Mouse (Mus musculus) activated CD4-positive, CD25-positive, alpha-beta regulatory T cell (primary cell): ENCODE data around the gene Pdia2. TPM values are rescaled to one million over a fixed set of nuclear protein-coding genes. Genes with fewer than 3 reads are reported as not detected.

Source experiments
- polyA plus RNA-seq, 2 experiments: library from polyadenylated mRNA; unstranded; fragments of 100-300 nt; shearing (Covaris generic); gene quantifications; one replicate each; pipeline ENCODE4 v1.2.1; 2017

Pdia2 gene
- under 1 TPM; 0.59 to 0.69 TPM for polyA plus RNA-seq

GRCm38 (mm10) chr17:26198892-26199291, at the start of gene Pdia2:
TSS of gene Pdia2 (minus strand) at chr17:26199087.

GRCm38 (mm10) chr17:26244101-26244841, 45.4 kb upstream of the Pdia2 start, which contains the start of gene Fam234a:
TSS of gene Fam234a (minus strand) at chr17:26244242.

GRCm38 (mm10) chr17:26207686-26208085, 8.8 kb upstream of the Pdia2 start, which contains the start of gene Arhgdig:
TSS of gene Arhgdig (minus strand) at chr17:26207786.

GRCm38 (mm10) chr17:26202737-26203136, 3.9 kb upstream of the Pdia2 start, which contains the start of gene Rgs11:
TSS of gene Rgs11 (plus strand) at chr17:26202951.

Other genes with a start within 250 kb of the Pdia2 start
- gene A930017K11Rik, start 246.5 kb downstream of the Pdia2 start, polyA plus RNA-seq = under 1 TPM in 1 of 2 experiments, not detected in 1; 0.17 TPM
- gene Capn15, start 213.3 kb downstream of the Pdia2 start, polyA plus RNA-seq = 10 to 100 TPM; 21.3 to 28.1 TPM
- gene Rab11fip3, start 129.5 kb downstream of the Pdia2 start, polyA plus RNA-seq = 10 to 100 TPM; 10.7 to 12.3 TPM
- gene Decr2, start 108.8 kb downstream of the Pdia2 start, polyA plus RNA-seq = 10 to 100 TPM; 23.0 to 30.8 TPM
- 10 to 100 TPM in 1 of 2 experiments, 1 to 10 TPM in 1; 2.7 to 15.3 TPM for gene Nme4, start 103.5 kb downstream of the Pdia2 start, polyA plus RNA-seq
- 10 to 100 TPM; 10.9 to 27.2 TPM for gene Tmem8, start 85.8 kb downstream of the Pdia2 start, polyA plus RNA-seq
- gene Mrpl28, start 75.6 kb downstream of the Pdia2 start, polyA plus RNA-seq = 10 to 100 TPM; 66.4 to 87.1 TPM
- gene Axin1, start 60.4 kb downstream of the Pdia2 start, polyA plus RNA-seq = 10 to 100 TPM; 80.7 to 84.0 TPM
- 10 to 100 TPM; 13.9 to 14.8 TPM for gene Rgs11, start 3.9 kb upstream of the Pdia2 start, polyA plus RNA-seq
- gene Arhgdig, start 8.7 kb upstream of the Pdia2 start, polyA plus RNA-seq = under 1 TPM; 0.58 to 0.93 TPM
- gene Fam234a, start 45.2 kb upstream of the Pdia2 start, polyA plus RNA-seq = 10 to 100 TPM; 11.8 to 30.0 TPM
- gene Luc7l, start 53.8 kb upstream of the Pdia2 start, polyA plus RNA-seq = 10 to 100 TPM; 68.9 to 84.4 TPM
- under 1 TPM in 1 of 2 experiments, not detected in 1; 0.11 TPM for gene Neurl1b, start 215.7 kb upstream of the Pdia2 start, polyA plus RNA-seq